7 mouse cellular contexts compared by ENCODE assay signal in the genomic region with DNA sequence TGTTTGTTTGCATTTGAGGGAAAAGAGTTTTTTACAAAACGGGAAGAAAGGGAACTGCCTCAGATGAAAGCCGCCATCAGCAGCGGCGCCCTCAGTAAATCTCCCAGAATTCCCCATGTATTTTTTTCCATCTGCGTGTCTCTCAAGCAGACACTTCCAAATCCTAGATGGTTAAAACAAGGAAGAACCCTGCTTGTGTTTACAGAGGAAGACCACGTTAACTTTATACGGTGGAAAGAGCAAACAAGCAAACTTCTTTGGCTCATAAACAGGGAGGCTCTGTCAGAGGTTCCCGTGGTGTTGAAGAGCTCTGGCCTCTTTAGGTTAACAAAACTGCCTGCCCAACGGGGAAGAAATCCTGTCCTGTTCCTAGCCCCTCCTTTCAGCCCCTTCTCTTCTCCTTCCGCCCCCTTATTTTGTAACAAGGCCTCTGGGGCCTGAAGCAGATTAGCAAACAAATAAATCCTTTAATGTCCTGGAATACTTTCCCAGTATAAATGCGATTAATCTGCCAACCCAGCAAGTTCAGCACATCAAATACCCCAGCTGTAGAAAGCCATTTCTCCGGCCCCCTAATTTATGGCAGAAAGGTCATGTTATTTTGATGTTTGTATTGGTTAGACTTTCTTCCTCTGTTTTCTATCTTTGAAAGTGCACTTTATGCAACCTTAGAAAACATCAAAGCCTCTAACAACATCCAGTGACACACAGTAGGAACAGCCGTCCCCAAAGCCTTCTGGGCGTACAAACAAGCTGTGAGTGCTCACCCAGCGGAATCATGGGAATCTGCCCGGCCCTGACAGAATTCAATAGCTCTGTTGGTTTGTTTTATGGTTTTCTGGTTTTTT. TPM values are rescaled to one million over a fixed set of nuclear protein-coding genes. Genes with fewer than 3 reads are reported as not detected.
DNase-seq lines count a peak whose midpoint lies in the region; ATAC-seq lines count a peak whose summit lies in the region.

No protein-coding gene starts in this region.

- peak overlapping the region; percentile 46 for H3K4me2 ChIP-seq in embryonic facial prominence, embryonic 15.5 days (replicated peaks)
- peak overlapping the region; percentile 45 for H3K4me2 ChIP-seq in neural tube, embryonic 12.5 days (replicated peaks)

- intact Hi-C loops in left cerebral cortex, postnatal 4 days (cut with DNase I): no loop called here

- peaks cover 20% of the 10 kb centered on the region for H3K4me1 ChIP-seq in embryonic facial prominence, embryonic 15.5 days
- H3K4me1 ChIP-seq in heart, embryonic 10.5 days: peaks cover 17% of the 10 kb centered on the region; the same call in 1 of the 2 replicates
- peaks cover 6% of the 10 kb centered on the region; the same call in 1 of the 2 replicates for H3K4me1 ChIP-seq in neural tube, embryonic 12.5 days

- H3K9ac ChIP-seq in embryonic facial prominence, embryonic 15.5 days: no peak overlapping the region
- no peak overlapping the region for H3K9ac ChIP-seq in neural tube, embryonic 12.5 days

- ATAC-seq in embryonic facial prominence, embryonic 15.5 days (ENCODE audit: insufficient number of reproducible peaks, low FRiP score, low TSS enrichment, low read depth): no peak
- no peak for ATAC-seq in neural tube, embryonic 12.5 days (ENCODE audit: low FRiP score, low read depth)
- no peak for ATAC-seq in megakaryocyte-erythroid progenitor cell, adult 5-6 weeks (replicated peaks; ENCODE audit: low FRiP score, low TSS enrichment, poor library complexity, severe bottlenecking)

- H3K27me3 ChIP-seq in embryonic facial prominence, embryonic 15.5 days: no peaks in the 10 kb centered on the region
- H3K27me3 ChIP-seq in heart, embryonic 10.5 days (ENCODE audit: insufficient read depth, poor library complexity, severe bottlenecking): no peaks in the 10 kb centered on the region
- no peaks in the 10 kb centered on the region for H3K27me3 ChIP-seq in neural tube, embryonic 12.5 days (replicated peaks)

- no peaks in the 10 kb centered on the region for H3K36me3 ChIP-seq in embryonic facial prominence, embryonic 15.5 days
- no peaks in the 10 kb centered on the region for H3K36me3 ChIP-seq in heart, embryonic 10.5 days
- H3K36me3 ChIP-seq in neural tube, embryonic 12.5 days: no peaks in the 10 kb centered on the region

- 21% methylated on average over 16 of the region's 16 CpGs for WGBS in embryonic facial prominence, embryonic 15.5 days
- WGBS in heart, embryonic 10.5 days: 39% methylated on average over 16 of the region's 16 CpGs
- 39% methylated on average over 16 of the region's 16 CpGs for WGBS in neural tube, embryonic 12.5 days

- H3K9me3 ChIP-seq in embryonic facial prominence, embryonic 15.5 days (replicated peaks): no peaks in the 10 kb centered on the region
- no peaks in the 10 kb centered on the region for H3K9me3 ChIP-seq in heart, embryonic 10.5 days
- H3K9me3 ChIP-seq in neural tube, embryonic 12.5 days: no peaks in the 10 kb centered on the region

- DNase-seq in heart, embryonic 10.5 days (ENCODE audit: low spot score): no peak
- DNase-seq in kidney, postnatal 14 days: peak; percentile 54
- no peak for DNase-seq in ovary, postnatal 10 days (ENCODE audit: low spot score)
- DNase-seq in left cerebral cortex, postnatal 4 days: no peak

- peak overlapping the region; percentile 12 for H3K4me3 ChIP-seq in embryonic facial prominence, embryonic 15.5 days (replicated peaks)
- peak overlapping the region; percentile 36 for H3K4me3 ChIP-seq in heart, embryonic 10.5 days
- no peak overlapping the region for H3K4me3 ChIP-seq in neural tube, embryonic 12.5 days

- H3K27ac ChIP-seq in embryonic facial prominence, embryonic 15.5 days (replicated peaks): peak overlapping the region; percentile 85
- H3K27ac ChIP-seq in heart, embryonic 10.5 days: peak overlapping the region; percentile 79
- no peak overlapping the region for H3K27ac ChIP-seq in neural tube, embryonic 12.5 days

RNA-seq across cellular contexts. Expression of a gene that starts 52.8 kb away (rescaled TPM):
- polyA plus RNA-seq in embryonic facial prominence, embryonic 15.5 days (2015; fragmentation: Nextera tagmentation; extraction: Ambion mirVana): 17.0 and 18.7 TPM in 2 replicates
- polyA plus RNA-seq in heart, embryonic 10.5 days (2016; fragmentation: Nextera tagmentation; extraction: Ambion mirVana): 5.3 and 8.1 TPM in 2 replicates
- polyA plus RNA-seq in neural tube, embryonic 12.5 days (2016; fragmentation: Nextera tagmentation; extraction: Ambion mirVana): 5.0 and 6.9 TPM in 2 replicates
- 0.20 and 2.7 TPM in 2 replicates for total RNA-seq in megakaryocyte-erythroid progenitor cell, adult 5-6 weeks (2014; fragmentation: Nextera tagmentation)
- 1.3 and 3.3 TPM in 2 replicates for total RNA-seq in megakaryocyte-erythroid progenitor cell, adult 5-6 weeks (2017)
- total RNA-seq in left cerebral cortex, postnatal 4 days (2021): 10 to 100 TPM; 15.2 to 15.6 TPM
